Mouse (Mus musculus): ENCODE measurements around the gene Aox3. TPM values are rescaled to one million over a fixed set of nuclear protein-coding genes. Genes with fewer than 3 reads are reported as not detected.
A peak's percentile ranks its signal among the peaks of the same experiment; 100 is the strongest.

Gene Aox3
- polyA plus RNA-seq, 1 experiment = not detected

- no peak overlapping the region for H3K27ac ChIP-seq (ENCODE audit: insufficient read depth, low read depth, low read length)
- TF ChIP-seq CTCF (IDR thresholded peaks at IDR 0.05; ENCODE audit: low read depth, low read length) (no peak), POLR2A (IDR thresholded peaks at IDR 0.05; ENCODE audit: borderline replicate concordance, low read depth, low read length) (no peak)
- no peak overlapping the region for H3K4me3 ChIP-seq (ENCODE audit: insufficient read depth, low read length)
- H3K4me1 ChIP-seq (ENCODE audit: control insufficient read depth, insufficient read depth, low read length) = no peaks in the 10 kb centered on the region
Measured at GRCm38 (mm10) chr1:58124901-58125300, 12.0 kb downstream of the Aox3 start.

GRCm38 (mm10) chr1:58137891-58138290, 25.0 kb downstream of the Aox3 start:
- H3K4me3 ChIP-seq (ENCODE audit: insufficient read depth, low read length) = no peak overlapping the region
- TF ChIP-seq POLR2A (IDR thresholded peaks at IDR 0.05; ENCODE audit: borderline replicate concordance, low read depth, low read length) (no peak), CTCF (IDR thresholded peaks at IDR 0.05; ENCODE audit: low read depth, low read length) (no peak)
- no peak overlapping the region for H3K27ac ChIP-seq (ENCODE audit: insufficient read depth, low read depth, low read length)
- no peaks in the 10 kb centered on the region for H3K4me1 ChIP-seq (ENCODE audit: control insufficient read depth, insufficient read depth, low read length)

GRCm38 (mm10) chr1:58138986-58139385, 26.1 kb downstream of the Aox3 start:
- Histone ChIP-seq H3K4me1 (ENCODE audit: control insufficient read depth, insufficient read depth, low read length) (no peaks in the 10 kb centered on the region), H3K27ac (ENCODE audit: insufficient read depth, low read depth, low read length) (no peak overlapping the region), H3K4me3 (ENCODE audit: insufficient read depth, low read length) (no peak overlapping the region)
- no peak for TF ChIP-seq CTCF (IDR thresholded peaks at IDR 0.05; ENCODE audit: low read depth, low read length)
- no peak for TF ChIP-seq POLR2A (IDR thresholded peaks at IDR 0.05; ENCODE audit: borderline replicate concordance, low read depth, low read length)

- TF ChIP-seq POLR2A (IDR thresholded peaks at IDR 0.05; ENCODE audit: borderline replicate concordance, low read depth, low read length) = no peak
- TF ChIP-seq CTCF (IDR thresholded peaks at IDR 0.05; ENCODE audit: low read depth, low read length) = no peak
- Histone ChIP-seq H3K4me1 (ENCODE audit: control insufficient read depth, insufficient read depth, low read length) (no peaks in the 10 kb centered on the region), H3K27ac (ENCODE audit: insufficient read depth, low read depth, low read length) (no peak overlapping the region), H3K4me3 (ENCODE audit: insufficient read depth, low read length) (no peak overlapping the region)
Measured at GRCm38 (mm10) chr1:58140607-58141006, 27.7 kb downstream of the Aox3 start.

DNA sequence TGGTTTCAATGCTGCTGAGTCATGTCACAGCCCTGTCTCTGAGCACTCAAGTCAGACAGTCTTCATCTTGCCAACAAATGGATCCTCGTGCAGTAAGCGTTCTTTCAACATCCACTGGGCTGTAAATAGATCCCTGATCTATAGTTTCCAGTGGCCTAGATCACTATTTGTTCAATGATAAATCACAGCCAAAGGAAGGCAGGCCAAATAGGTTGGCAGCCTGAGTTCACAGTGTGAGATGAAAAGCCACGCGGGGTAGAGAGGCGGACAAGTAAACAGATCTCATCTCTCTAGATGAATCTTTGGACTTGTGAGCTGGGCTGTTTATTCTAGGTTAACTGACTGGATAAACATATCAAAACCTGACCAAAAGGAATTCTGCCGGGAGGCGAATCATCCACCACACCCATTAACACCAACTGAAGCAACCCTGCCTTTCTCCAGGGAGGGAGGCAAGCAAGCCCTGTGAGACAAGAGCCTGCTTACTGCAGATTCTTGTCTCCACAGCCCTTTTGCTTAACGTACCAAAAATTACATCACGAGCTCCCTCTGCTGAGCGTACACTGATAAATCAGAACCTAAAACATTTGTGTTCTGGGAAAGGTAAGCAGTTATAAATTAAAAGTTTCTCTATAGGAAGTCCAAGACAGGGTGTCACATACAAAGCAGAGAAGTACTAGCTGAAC, 31.6 kb downstream of the Aox3 start:
- Histone ChIP-seq H3K4me1 (ENCODE audit: control insufficient read depth, insufficient read depth, low read length) (no peaks in the 10 kb centered on the region), H3K4me3 (ENCODE audit: insufficient read depth, low read length) (no peak overlapping the region), H3K27ac (ENCODE audit: insufficient read depth, low read depth, low read length) (no peak overlapping the region)
- no peak for TF ChIP-seq CTCF (IDR thresholded peaks at IDR 0.05; ENCODE audit: low read depth, low read length)
- TF ChIP-seq POLR2A (IDR thresholded peaks at IDR 0.05; ENCODE audit: borderline replicate concordance, low read depth, low read length) = no peak

DNA sequence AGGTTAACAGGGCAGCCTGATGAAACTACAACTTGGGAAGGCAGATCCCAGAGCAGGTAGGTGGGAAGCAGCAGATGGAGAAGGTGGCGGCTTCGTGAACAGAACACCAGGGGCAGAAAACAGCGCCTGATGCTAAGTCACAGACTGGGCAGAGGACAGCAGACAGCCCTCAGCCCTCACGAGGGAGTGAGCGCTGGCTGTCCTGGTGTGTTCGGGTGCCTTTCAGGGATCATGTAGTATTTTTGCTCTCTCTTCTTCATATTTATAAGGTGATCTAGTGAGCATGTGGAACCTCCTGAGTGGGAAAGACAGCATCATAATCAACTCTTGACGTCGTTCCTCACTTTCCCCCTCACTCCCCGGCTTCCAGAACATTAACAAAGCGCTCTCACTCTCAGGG, 33.1 kb downstream of the Aox3 start:
- no peak for TF ChIP-seq CTCF (IDR thresholded peaks at IDR 0.05; ENCODE audit: low read depth, low read length)
- no peak for TF ChIP-seq POLR2A (IDR thresholded peaks at IDR 0.05; ENCODE audit: borderline replicate concordance, low read depth, low read length)
- Histone ChIP-seq H3K4me3 (ENCODE audit: insufficient read depth, low read length) (no peak overlapping the region), H3K4me1 (ENCODE audit: control insufficient read depth, insufficient read depth, low read length) (no peaks in the 10 kb centered on the region), H3K27ac (ENCODE audit: insufficient read depth, low read depth, low read length) (no peak overlapping the region)

DNA sequence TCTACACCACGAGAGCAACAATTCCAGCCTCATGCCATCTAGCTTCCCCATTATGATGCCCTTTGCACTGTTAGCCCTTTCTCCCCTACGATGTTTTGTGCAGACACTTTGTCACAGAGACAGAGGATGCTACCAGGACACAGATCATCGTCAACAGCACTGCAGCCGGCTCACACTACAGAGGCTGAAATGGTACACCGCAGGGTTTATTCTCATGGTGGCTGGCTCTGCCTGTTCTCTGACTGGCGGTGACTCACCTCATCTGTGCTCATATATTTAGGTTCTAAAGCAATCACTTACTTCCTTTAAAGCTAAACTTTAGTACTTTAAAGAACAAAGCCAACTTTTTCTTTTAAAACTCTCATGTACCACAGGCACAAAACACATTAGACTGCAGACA, 34.8 kb downstream of the Aox3 start:
- Histone ChIP-seq H3K4me3 (ENCODE audit: insufficient read depth, low read length) (no peak overlapping the region), H3K4me1 (ENCODE audit: control insufficient read depth, insufficient read depth, low read length) (no peaks in the 10 kb centered on the region), H3K27ac (ENCODE audit: insufficient read depth, low read depth, low read length) (no peak overlapping the region)
- no peak for TF ChIP-seq POLR2A (IDR thresholded peaks at IDR 0.05; ENCODE audit: borderline replicate concordance, low read depth, low read length)
- TF ChIP-seq CTCF (IDR thresholded peaks at IDR 0.05; ENCODE audit: low read depth, low read length) = no peak

GRCm38 (mm10) chr1:58152247-58152646, 39.3 kb downstream of the Aox3 start:
- TF ChIP-seq POLR2A (IDR thresholded peaks at IDR 0.05; ENCODE audit: borderline replicate concordance, low read depth, low read length) = no peak
- H3K4me3 ChIP-seq (ENCODE audit: insufficient read depth, low read length) = no peak overlapping the region
- no peaks in the 10 kb centered on the region for H3K4me1 ChIP-seq (ENCODE audit: control insufficient read depth, insufficient read depth, low read length)
- no peak overlapping the region for H3K27ac ChIP-seq (ENCODE audit: insufficient read depth, low read depth, low read length)

DNA sequence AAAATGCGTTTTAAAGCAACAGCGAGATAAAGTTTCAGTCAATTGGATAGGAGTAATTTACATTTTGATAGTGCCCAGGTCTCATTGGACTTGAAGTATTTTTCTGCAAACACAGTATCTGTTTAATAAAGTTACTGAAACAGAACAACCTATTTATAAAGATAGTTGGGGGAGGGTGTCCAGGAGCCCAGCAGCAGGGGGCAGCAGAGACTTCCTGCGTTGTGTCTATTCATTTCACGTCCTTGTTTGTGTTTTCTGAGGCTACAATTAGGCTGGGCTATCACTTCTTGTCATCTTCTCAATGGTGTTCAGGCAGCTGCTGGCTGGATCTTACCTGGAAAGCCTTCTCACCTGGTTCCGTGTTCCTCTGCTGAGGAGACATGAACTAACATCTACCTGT, 43.8 kb downstream of the Aox3 start:
- H3K27ac ChIP-seq (ENCODE audit: insufficient read depth, low read depth, low read length) = no peak overlapping the region
- no peak overlapping the region for H3K4me3 ChIP-seq (ENCODE audit: insufficient read depth, low read length)
- TF ChIP-seq POLR2A (IDR thresholded peaks at IDR 0.05; ENCODE audit: borderline replicate concordance, low read depth, low read length) (no peak), CTCF (IDR thresholded peaks at IDR 0.05; ENCODE audit: low read depth, low read length) (peak; percentile 69)
- H3K4me1 ChIP-seq (ENCODE audit: control insufficient read depth, insufficient read depth, low read length) = no peaks in the 10 kb centered on the region

- Histone ChIP-seq H3K4me1 (ENCODE audit: control insufficient read depth, insufficient read depth, low read length) (no peaks in the 10 kb centered on the region), H3K27ac (ENCODE audit: insufficient read depth, low read depth, low read length) (no peak overlapping the region), H3K4me3 (ENCODE audit: insufficient read depth, low read length) (no peak overlapping the region)
- no peak for TF ChIP-seq POLR2A (IDR thresholded peaks at IDR 0.05; ENCODE audit: borderline replicate concordance, low read depth, low read length)
- no peak for TF ChIP-seq CTCF (IDR thresholded peaks at IDR 0.05; ENCODE audit: low read depth, low read length)
Measured at GRCm38 (mm10) chr1:58169893-58170292, 57.0 kb downstream of the Aox3 start.

All from bone marrow macrophage, adult 2 months (primary cell).